Mouse (Mus musculus): Measurements from ENCODE around the gene Lxn. TPM values are rescaled to one million over a fixed set of nuclear protein-coding genes. Genes with fewer than 3 reads are reported as not detected.

Gene Lxn
- total RNA-seq (2014; rRNA removed) (46.0 and 47.5 TPM in 2 replicates), polyA plus RNA-seq (2015; fragmentation: Nextera tagmentation; extraction: Ambion mirVana) (109 and 130 TPM in 2 replicates)

DNA sequence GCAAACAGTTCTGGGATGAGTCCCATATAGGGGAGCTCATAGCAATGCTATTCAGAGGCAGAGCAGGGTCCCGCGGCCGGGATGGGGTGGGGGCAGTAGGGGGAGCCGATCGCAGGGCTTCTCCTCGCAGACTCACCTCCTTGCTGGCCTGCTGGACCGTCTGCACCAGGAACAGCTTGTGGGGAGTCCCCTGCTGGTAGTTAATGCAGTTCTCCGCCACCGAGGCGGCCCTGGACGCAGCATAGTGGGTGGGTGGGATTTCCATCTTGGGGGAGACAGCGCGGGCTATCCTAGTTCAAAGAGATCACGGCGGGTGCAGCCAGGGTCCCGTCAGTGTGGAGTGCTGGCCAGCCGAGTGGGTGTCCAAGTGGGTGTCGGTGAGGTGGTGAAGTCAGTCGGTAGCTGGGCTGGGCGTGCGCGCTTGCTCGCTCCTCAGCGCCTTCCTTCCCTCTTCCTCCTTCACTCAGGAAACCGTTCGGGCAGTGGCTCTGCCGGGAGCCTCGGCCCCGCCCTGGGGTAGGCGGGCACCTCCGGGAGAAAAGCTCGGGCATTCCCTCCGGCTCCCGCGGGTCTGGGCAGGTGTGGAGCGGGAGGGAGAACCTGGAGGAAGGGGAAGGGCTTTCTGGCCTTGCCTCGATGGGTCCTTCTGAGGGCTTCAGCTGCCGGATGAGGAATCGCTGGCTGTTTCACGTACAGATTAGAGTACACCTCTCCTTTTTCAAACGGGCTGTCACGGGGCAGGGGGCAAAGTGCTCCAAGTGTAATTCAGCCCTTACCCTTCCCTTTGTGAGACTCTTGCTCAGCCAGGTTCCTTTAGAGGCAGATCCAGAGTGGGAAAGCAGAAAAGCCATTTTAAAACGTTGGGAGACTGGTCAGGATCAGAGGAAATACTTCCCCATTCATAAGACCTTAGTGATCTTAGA is at the start of gene Lxn:
Gene Lxn (minus strand): TSS at position 477 of the 923 bp plus-strand sequence.
- peak within 1 kb of the TSS; percentile 62 for H3K4me3 ChIP-seq (ENCODE audit: low read depth, low read length)
- H3K4me2 ChIP-seq (ENCODE audit: low read depth) = peak within 1 kb of the TSS; percentile 90
- 0 out of 2 replicates have a peak, but pooled peaks cover 3% of the 10 kb centered on the region for H3K4me1 ChIP-seq (ENCODE audit: insufficient read depth)
- H3K27me3 ChIP-seq (ENCODE audit: insufficient read depth, low read length) = no peaks in the 10 kb centered on the region
- peak within 1 kb of the TSS; percentile 54 for H3K27ac ChIP-seq (ENCODE audit: low read depth, low read length)
- TF ChIP-seq CTCF (IDR thresholded peaks at IDR 0.05; ENCODE audit: low read depth) = peak; percentile 56
- DNase-seq = peak; percentile 49
- peak within 1 kb of the TSS; percentile 75 for H3K9ac ChIP-seq
- 3% methylated on average over 42 of the region's 43 CpGs for WGBS
- ATAC-seq = peak; percentile 81
- H3K36me3 ChIP-seq (ENCODE audit: insufficient read depth) = peaks cover 9% of the 10 kb centered on the region
- H3K9me3 ChIP-seq (ENCODE audit: low read length) = no peaks in the 10 kb centered on the region

DNA sequence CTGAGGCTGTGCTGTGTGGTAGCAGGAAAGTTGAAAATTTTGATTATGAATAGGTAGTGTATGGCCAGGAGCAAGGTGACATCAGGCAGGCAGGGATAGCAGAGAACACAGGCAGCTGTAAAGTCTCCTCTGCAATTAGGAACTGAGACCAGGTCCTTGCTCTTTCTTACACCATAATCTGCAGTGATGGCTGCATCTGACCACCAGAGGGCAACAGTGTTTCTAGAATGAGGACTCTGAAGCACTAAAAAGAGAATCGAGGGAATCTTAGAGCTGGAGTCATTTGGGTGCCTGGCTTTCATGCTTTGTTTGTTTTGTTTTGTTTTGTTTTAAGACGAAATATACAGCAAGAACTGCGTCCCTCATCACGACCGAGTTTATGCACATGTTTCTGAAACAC is 49.1 kb upstream of the Lxn start:
- Histone ChIP-seq H3K36me3 (ENCODE audit: insufficient read depth) (no peaks in the 10 kb centered on the region), H3K4me1 (ENCODE audit: insufficient read depth) (peaks cover 4% of the 10 kb centered on the region; the same call in 1 of the 2 replicates), H3K4me2 (ENCODE audit: low read depth) (no peak overlapping the region), H3K27me3 (ENCODE audit: insufficient read depth, low read length) (peaks cover 19% of the 10 kb centered on the region), H3K27ac (ENCODE audit: low read depth, low read length) (no peak overlapping the region), H3K9me3 (ENCODE audit: low read length) (no peaks in the 10 kb centered on the region), H3K9ac (no peak overlapping the region), H3K4me3 (ENCODE audit: low read depth, low read length) (no peak overlapping the region)
- WGBS = 1% methylated on average over 5 of the region's 5 CpGs
- ATAC-seq = peak; percentile 86
- peak; percentile 91 for DNase-seq
- TF ChIP-seq CTCF (IDR thresholded peaks at IDR 0.05; ENCODE audit: low read depth) = peak; percentile 96

DNA sequence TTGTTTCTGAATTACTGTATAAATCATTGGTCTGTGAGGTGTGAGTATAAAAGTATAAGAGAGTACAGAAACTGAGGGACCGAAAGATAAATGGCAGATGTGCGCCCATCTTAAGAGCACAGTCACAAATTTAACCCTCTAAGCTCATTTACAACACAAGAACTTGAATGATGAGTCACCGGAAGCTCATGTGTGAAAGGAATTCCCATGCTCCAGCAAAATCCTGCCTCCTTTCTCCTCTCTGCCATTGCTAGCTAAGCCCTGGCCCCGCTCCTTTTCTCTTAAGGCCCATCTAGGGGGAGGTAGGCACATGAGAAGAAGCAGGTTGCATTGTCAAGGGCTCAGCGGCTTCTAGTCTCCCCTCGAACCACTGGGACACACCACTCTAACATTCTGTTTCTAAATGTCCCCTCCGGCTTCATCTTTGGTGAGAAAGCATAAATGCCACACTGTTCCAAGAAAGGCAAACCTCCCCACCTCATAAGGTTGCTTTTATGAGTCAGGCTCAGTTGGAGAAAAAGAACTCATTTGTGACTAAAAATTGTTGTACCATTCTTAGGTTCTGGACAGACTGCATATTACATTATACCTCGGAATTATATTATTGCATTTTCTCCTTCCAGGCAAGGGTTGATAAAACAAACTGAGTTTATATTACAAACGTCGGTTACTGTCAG is 44.6 kb upstream of the Lxn start:
- Histone ChIP-seq H3K9me3 (ENCODE audit: low read length) (no peaks in the 10 kb centered on the region), H3K36me3 (ENCODE audit: insufficient read depth) (no peaks in the 10 kb centered on the region), H3K27ac (ENCODE audit: low read depth, low read length) (no peak overlapping the region), H3K9ac (no peak overlapping the region), H3K4me2 (ENCODE audit: low read depth) (no peak overlapping the region), H3K4me3 (ENCODE audit: low read depth, low read length) (no peak overlapping the region), H3K4me1 (ENCODE audit: insufficient read depth) (no peaks in the 10 kb centered on the region), H3K27me3 (ENCODE audit: insufficient read depth, low read length) (no peaks in the 10 kb centered on the region)
- DNase-seq (no peak), ATAC-seq (no peak)
- 88% methylated on average over 10 of the region's 10 CpGs for WGBS
- no peak for TF ChIP-seq CTCF (IDR thresholded peaks at IDR 0.05; ENCODE audit: low read depth)

DNA sequence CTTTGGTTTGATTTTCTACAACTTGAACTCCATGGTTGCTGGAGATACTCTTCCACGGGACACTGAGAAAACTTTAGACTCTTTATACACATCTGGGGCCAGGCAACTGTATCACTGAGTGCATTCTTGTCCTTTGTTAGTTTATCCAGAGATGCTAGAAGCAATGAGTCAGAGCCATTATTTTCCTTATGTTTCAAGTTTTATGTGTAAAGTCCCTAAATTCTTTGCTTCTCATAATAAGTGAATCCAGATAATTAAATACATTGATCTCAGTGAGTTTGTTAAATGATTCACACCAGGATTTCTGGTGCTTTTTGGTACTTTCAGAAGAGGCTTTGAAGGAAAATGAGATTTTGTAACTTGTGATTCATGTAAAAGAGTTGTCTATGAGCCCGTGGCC is 41.6 kb upstream of the Lxn start:
- Histone ChIP-seq H3K4me3 (ENCODE audit: low read depth, low read length) (no peak overlapping the region), H3K9me3 (ENCODE audit: low read length) (no peaks in the 10 kb centered on the region), H3K4me2 (ENCODE audit: low read depth) (no peak overlapping the region), H3K27ac (ENCODE audit: low read depth, low read length) (no peak overlapping the region), H3K36me3 (ENCODE audit: insufficient read depth) (no peaks in the 10 kb centered on the region), H3K27me3 (ENCODE audit: insufficient read depth, low read length) (no peaks in the 10 kb centered on the region), H3K9ac (no peak overlapping the region), H3K4me1 (ENCODE audit: insufficient read depth) (no peaks in the 10 kb centered on the region)
- DNase-seq (no peak), ATAC-seq (no peak)
- WGBS = 69% methylated on average over 2 of the region's 2 CpGs
- TF ChIP-seq CTCF (IDR thresholded peaks at IDR 0.05; ENCODE audit: low read depth) = no peak

DNA sequence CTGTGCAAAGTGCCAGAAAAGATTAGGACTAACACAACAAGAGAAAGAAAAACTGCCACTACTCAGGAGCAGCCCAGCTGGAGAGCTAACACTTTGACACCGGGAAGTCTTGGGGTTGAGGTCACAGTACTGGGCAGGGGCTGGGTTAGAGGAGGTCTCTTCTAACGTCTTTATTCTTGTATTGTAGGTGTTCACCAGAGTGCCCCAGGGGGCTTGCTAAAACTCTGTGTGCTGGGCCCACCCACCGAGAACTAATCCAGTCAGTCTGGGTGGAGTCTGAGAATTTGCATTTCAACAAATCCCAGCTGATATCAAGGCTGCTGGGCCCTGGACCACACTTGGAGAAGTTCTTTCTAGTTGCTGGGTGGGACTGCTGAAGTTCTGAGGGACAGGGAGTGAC is 40.2 kb upstream of the Lxn start:
- no peak for ATAC-seq
- Histone ChIP-seq H3K9ac (no peak overlapping the region), H3K4me2 (ENCODE audit: low read depth) (no peak overlapping the region), H3K36me3 (ENCODE audit: insufficient read depth) (no peaks in the 10 kb centered on the region), H3K4me1 (ENCODE audit: insufficient read depth) (no peaks in the 10 kb centered on the region), H3K27me3 (ENCODE audit: insufficient read depth, low read length) (no peaks in the 10 kb centered on the region), H3K27ac (ENCODE audit: low read depth, low read length) (no peak overlapping the region), H3K4me3 (ENCODE audit: low read depth, low read length) (no peak overlapping the region), H3K9me3 (ENCODE audit: low read length) (no peaks in the 10 kb centered on the region)
- 4% methylated on average over 3 of the region's 3 CpGs for WGBS
- TF ChIP-seq CTCF (IDR thresholded peaks at IDR 0.05; ENCODE audit: low read depth) = no peak
- DNase-seq = no peak

DNA sequence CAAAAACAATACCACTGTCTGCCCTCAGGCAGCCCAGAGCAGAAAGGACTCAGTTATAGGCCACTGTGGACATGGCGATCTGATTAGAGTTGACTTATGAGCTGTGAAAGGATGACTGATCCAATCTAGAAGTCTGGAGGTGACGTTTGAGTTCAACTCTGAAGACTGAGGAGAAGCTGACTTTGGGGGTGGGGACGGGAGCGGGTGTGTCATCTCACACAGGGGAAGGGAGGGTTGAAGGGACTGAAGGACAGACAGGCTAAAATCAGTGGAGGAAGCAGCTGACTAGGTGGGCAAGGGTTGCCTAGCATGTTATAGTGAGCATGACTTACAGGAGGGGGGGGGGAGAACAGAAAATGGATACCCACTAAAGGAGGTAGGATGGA is 35.7 kb upstream of the Lxn start:
- Histone ChIP-seq H3K9me3 (ENCODE audit: low read length) (no peaks in the 10 kb centered on the region), H3K36me3 (ENCODE audit: insufficient read depth) (no peaks in the 10 kb centered on the region), H3K4me1 (ENCODE audit: insufficient read depth) (no peaks in the 10 kb centered on the region), H3K27me3 (ENCODE audit: insufficient read depth, low read length) (no peaks in the 10 kb centered on the region), H3K27ac (ENCODE audit: low read depth, low read length) (no peak overlapping the region), H3K9ac (no peak overlapping the region), H3K4me3 (ENCODE audit: low read depth, low read length) (no peak overlapping the region), H3K4me2 (ENCODE audit: low read depth) (no peak overlapping the region)
- no peak for TF ChIP-seq CTCF (IDR thresholded peaks at IDR 0.05; ENCODE audit: low read depth)
- DNase-seq (no peak), ATAC-seq (no peak)
- WGBS = 95% methylated on average over 4 of the region's 4 CpGs
